Mouse (Mus musculus) 3134 (cell line): Measurements from ENCODE around the gene Bean1.

Experiments
- DNase-seq: peaks from one replicate; pipeline ENCODE4 v3.0.0-alpha.2; 2011; ENCODE audit warnings: low spot score; ENCODE audit not compliant: insufficient read length; ENCODE audit errors: extremely low read depth

Bean1 gene

DNA sequence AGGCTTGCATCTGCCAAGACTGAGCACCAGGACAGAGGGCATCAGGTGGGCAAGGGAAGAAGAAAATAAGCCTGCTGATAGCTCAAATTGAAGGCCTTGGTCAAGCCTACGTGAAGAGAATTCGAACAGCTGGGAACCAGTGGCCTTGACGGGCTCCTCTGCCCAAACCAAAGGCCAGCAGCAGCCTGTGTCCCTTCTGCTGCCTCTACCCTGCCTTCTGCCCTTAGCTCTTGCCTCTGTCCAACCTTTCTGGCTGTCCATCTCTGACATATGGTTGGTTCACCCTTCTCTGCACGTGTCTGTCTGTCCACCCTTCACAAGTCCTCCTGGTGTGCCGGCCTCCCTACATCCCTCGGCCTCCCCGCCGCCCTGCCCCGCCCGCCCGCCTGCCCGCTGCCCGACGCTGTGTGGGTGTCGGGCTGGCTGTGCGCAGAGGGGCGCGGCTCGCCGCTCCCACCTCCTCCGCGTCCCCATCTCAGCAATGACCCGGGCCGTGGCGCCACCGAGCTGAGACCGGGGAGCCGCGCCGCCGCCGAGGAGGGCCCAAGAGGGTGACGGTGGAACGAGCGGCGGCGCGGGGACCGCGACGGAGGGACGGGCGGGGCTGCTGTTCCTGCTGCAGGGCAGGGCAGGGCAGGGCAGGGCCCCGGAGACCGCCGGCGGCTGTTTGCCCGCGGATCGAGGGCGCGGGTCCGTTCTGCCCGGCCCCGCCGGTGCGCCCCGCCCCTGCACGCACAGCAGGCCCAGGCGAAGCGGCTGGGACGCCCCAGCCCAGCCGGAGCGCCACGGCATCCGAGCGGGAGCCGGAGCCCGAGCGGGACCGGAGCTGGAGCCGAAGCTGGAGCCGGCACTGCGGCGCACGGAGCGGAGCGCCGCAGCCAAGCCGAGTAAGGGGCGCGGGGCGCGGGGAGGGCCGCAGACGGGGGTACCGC lies at the start of gene Bean1:
Gene Bean1, plus strand, starts transcription at position 325 of the 932 bp plus-strand sequence.
- no peak for DNase-seq

DNA sequence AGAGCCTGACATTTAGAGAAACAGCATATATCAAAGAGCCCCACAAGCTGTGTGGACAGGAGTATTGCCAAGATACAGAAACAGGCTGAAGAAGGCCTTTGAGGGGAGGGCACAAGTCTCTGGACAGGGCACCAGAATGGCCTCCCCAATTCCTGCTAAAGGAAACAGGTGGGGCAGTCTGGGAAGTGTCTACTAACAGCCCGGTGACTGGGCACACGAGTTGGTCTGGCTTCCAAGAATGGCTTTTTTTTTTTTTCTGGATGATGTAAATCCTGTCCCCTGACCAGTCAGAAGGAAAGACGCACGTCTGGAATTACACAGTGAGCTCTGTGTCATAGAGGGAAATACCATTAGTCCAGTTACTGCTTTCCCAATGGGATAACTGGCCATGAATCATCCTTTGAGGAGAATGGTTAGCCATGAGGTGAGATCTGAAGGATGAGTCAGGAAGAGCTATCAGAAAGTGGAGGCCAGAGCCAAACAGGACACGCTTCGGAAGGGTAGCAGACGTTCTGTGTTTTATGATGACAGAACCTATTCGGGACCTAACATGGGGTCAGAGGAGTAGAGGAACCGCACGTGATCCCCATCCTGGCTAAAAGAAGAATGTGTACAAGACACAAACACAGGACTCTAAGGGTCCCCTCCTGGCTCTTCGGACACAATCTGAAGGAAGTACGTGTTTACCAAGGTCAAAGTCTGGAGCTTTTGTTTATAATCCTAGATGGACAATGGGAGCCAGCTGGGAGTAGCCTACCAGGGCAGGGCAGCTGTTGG lies 48.4 kb upstream of the Bean1 start:
- DNase-seq: no peak

DNA sequence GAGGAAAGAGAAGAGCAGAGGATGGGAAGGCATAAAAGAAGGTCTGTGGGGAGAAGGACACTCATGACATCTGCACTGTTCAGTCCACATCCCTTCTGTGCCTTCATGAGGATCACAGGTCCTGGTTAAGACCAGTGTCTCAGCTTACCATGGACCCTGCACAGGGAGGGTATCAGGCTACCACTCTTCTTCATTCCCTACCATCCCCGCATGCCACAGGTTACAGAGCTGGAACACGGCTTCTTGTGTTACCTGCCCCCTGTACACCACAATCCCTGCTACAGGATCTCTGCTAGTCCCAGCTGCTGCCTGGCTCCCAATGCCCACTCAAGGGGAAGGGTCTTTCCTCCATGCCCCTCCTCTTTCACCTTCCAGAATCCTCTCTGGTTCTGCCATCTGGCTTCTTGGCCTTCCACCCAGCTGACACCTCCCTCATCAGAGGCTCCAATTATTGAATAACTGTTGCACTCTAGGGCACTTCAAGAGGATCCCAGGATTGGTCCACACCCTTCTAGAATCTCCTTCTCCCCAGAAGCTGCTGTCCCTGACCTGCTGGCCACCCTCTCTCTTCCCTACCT lies 47.1 kb upstream of the Bean1 start:
- no peak for DNase-seq

DNA sequence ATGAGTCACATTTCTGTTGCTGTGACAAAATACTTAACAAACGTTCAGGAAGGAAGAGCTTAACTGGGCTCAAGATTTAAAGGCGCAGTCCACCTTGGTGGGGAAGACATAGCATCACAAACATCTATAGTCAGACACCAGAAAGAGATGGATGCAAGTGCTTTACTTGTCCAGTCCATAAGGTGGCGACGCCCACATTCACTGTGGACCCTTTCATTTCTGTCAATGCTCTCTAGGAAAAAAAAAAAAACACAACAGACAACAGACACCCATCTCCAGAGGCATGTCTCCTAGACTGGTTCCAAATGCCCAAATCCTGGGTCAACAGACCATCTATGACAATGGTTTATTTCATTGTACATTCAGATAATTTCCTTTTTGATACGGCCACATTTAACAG lies 45.7 kb upstream of the Bean1 start:
- DNase-seq: no peak

DNA sequence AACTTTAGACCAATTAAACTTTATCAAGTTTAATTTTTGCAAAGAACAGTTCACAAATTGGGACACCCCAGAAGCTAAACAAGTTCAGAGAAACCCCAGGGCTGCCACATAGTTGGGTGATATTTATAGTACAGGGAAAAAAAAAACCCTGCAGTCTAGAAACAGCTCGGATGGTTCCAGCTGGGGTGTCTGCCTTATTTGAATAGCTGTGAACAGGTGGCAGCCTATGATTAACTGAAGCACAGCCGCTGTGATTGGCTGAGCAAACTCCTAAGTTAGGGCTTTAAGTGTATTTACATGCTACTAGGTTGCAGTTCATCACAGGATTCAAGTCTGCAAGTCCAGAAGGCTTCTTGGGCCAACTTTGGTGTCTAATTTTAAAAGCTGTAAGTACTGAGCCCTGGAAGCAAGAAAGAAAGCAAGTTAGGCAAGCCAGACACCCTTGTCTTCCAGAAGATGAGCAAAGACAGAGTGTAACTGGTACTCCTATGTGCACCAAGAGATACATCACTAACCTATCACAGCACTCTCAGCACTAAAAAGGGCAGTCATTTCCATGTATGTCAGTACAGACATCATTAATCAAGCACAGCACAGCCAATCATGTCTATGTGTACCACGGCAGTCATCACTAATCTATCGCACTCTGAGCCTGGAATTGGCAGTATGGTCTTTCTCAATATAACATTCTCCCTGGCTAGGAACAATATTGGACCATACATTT lies 42.9 kb upstream of the Bean1 start:
- DNase-seq: no peak

DNA sequence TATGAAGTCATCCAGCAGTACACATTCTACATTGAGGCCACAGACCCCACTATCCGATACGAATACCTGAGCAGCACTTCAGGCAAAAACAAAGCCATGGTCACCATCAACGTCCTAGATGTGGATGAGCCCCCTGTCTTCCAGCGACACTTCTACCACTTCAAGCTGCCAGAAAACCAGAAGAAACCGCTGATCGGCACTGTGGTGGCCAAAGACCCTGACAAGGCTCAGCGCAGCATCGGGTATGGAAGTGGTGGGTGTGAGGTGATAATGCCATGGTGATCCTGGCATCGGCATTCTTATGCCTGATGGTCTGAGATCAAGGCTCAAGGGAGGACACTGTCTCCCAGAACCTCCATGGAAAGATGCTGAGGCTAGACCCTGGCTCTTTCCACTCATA lies 39.3 kb upstream of the Bean1 start:
- DNase-seq: no peak

DNA sequence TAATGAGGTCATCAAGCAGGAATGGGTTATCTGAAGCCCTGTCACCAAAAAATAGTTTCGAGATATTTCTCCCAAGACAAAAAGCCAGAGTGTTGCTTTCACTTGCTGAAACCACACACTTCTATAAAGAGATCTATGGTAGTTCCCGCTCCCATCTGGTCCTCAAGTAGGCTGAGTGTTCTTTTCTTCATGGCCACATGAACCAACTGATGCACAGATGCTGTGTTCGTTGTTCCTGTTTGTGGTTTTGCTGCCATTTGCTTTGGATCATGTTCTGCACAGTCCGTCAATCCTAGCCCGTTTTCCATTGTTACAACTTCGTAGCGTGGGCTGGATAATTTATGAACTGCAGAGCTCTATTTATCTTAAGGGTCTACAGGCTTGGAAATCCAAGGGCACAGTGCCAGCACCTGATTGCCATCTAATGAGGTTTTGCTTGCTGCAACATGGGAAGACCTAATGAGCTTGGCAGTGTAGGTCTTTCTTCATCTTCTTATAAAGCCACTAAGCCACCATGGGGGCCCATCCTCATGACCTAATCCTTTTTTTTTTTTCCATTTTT lies 38.7 kb upstream of the Bean1 start:
- DNase-seq: no peak

DNA sequence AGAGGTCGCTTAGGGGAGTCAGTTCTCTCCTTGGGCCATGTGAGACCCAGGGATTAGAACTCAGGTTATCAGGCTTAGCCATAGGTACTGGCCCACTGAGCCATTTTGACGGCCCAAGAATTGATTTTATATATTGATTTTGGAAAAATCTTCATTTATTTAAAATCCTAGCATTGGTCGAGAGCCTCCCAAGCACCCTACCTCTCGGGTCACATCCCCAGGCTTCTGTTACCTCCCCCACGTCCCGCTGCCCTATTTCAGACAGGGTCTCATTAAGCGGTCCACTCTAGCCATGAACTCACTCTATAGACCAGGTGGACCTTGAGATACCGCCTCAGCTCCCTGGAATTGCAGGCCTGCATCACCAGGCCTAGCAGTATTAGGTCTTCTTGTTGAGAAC lies 35.7 kb upstream of the Bean1 start:
- no peak for DNase-seq

DNA sequence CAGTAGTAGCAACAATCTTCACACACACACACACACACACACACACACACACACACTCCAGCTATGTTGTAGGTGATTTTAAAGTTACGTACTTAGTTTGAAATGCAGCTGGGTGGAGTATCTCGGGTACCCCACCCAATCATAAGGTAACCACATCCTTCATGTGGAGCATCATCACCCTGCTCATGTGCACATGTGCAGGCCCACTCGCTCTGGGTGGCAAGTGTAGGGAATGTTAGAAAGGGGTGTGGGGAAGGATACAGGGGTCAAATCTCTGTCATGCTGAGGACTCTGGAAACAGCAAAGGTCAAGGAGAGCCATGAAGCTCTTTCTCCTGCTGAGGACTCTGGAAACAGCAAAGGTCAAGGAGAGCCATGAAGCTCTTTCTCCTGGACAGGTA lies 34.0 kb upstream of the Bean1 start:
- DNase-seq: no peak

DNA sequence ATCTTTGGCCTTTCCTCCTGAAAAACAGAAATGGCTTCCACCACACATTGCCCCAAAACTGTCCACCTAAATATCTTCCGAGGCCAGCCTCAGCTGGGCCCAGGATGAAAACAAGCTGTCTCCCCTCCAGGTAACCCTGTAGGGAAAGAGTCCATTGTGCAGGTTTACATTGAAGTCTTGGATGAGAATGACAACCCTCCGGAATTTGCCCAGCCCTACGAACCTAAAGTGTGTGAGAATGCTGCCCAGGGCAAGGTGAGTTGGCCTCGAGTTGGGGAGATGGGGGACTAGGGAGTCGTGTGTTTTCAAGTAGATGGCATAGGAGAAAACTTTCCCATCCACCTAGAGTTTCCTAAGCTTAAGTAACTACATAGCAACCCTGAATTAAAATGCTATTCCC lies 32.6 kb upstream of the Bean1 start:
- no peak for DNase-seq

DNA sequence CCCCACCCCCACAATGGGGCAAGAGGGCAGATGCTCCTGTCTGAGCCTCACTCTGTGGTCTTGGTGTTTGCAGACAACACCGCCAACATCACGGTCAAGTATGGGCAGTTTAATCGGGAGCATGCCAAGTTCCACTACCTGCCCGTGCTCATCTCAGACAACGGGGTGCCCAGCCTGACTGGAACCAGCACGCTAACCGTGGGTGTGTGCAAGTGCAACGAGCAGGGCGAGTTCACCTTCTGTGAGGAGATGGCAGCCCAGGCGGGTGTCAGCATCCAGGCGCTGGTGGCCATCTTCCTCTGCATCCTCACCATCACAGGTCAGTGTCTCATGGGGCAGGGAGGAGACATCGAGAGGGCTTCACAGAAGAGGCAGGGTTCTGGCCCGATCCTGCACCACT lies 29.6 kb upstream of the Bean1 start:
- DNase-seq: no peak

DNA sequence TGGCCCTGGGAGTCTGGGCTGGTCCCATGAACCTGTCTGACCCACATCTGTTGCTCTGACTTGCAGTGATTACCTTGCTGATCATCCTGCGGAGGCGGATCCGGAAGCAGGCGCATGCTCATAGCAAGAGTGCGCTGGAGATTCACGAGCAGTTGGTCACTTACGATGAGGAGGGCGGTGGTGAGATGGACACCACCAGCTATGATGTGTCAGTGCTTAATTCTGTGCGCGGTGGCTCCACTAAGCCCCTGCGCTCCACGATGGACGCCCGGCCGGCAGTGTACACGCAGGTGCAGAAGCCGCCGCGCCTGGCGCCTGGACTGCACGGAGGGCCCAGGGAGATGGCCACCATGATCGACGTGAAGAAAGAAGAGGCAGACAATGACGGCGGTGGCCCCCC lies 27.8 kb upstream of the Bean1 start:
- DNase-seq: no peak

DNA sequence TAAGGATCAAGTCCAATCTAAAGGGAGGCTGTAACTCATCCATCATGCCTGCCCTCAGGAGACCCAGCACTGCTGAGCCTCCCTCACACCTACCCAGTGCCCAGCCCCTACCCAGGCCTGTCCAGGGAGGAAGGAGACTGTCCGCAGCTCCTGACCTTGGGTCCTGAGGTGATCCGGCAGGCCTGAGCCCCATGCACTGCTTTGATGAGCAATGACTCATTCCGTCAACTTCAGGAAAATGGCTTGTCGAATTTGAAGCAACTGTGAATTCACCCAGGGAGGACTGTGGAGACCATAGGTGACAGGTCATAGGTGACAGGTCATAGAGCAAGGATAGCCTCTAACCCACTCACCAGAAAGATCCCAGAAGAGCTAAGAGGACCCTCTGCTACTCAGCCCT lies 26.9 kb upstream of the Bean1 start:
- no peak for DNase-seq

DNA sequence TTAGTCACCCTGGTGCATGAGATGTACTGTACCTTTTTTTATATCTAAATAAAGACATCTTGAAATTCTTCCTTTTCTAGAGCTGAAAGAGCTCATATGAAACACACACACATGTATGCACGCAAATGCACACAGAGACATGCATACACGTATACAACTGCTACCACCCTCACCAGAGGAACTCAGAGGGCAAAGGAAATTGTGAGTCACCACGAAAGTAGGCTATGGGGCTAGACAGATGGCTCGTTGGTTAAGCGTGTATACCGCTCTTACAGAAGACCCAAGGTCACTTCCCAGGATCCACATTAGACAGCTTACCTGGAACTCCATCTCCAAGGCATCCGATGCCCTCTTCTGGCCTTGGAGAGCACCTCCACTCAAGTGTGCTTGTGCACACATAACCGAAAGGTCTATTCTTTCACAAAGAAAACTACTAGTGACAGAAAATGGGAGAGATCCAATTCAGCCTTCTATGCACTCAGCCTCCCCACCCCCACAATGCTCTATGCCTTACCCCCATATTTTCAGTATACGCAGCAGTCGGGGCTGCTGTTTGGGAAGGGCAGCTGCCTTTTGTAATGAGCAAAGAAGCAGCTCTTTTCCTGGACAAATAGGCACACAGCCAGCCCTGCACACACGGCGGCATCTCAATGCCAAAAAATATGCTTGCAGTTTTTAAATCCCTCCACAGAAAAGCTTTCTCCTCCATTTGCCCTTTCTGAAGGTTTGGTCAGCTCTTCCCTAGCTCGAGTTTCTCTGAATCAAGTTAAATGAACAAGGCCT lies 25.6 kb upstream of the Bean1 start:
- DNase-seq: no peak

DNA sequence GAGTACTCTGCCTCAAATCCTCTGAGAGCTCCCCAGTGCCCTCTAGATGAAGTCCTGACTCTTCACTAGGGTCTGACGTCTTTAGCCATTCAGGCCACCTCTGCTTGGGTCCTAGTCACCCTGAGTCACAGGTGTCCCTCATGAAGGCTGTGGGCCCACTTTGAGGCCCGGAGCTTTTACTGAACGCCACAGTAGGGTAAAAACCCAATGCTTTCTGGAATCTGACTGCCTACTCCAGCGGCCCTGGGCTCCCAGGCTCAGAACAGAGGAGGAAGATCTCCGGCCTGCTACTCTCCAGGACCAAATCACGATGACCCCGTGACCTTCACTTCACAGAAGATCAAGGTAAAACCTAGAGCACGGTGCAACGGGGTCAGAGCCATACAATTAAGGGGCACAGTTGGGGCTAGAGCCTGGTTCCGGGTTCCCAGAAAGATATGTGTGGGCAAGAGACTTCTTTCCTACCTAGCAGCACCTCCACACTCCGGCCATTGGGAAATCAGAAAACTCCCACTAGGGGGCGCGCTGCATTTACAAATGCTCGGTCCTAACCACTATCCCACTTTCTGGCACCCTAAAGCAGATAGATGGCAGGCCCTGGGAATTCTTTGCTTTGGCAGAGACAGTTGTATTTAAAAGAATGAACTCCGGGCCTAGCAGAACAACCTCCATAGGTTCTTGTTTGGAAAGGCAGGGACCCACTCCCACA lies 24.1 kb upstream of the Bean1 start:
- DNase-seq: no peak

DNA sequence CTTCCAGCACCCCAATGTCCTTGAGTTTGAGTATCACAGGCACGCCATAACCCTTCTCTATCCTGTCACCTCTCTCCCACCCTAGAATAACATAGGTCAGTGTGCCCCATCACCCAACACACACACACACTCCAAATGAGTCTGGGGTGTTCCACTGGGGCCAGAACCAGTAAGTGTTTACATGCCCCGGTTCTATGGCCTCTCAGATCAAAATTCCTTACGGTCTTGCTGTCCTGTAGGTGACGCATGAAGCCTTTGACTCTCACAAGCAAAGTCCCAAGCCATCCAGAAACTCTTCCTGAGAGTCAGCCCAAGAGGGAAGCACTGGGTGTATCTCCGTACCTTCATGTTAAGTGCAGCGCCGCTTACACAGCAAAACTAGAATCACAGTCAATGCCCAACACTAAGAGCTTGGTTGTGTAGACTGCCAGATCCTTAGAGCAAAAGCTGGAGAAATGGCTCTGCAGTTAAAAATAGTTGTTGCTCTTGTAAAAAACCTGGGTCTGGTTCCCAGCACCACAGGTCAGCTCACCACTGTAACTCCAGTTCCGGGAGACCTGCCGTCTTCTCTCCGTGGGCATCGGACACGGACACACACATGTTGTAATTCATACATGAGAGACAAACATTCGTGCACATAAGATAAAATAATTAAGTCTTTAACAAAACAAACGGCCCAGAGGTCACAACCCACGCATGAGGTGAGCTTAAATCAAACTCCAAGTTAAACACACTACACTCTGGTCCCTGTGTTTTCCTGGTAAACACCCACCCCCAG lies 23.3 kb upstream of the Bean1 start:
- DNase-seq: no peak

DNA sequence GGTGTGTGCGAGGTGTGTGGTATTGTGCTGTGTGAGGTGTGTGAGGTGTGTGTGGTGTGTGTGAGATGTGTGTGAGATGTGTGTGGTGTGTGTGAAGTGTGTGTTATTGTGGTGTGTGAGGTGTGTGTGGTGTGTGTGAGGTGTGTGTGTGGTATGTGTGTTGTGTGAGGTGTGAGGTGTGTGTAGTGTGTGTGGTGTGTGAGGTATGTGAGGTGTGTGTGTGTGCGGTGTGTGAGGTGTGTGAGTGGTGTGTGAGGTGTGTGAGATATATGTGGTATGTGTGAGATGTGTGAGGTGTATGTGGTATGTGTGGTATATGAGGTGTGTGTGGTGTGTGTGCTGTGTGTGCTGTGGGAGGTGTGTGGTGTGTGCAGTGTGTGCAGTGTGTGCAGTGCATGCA lies 22.3 kb upstream of the Bean1 start:
- DNase-seq: no peak

DNA sequence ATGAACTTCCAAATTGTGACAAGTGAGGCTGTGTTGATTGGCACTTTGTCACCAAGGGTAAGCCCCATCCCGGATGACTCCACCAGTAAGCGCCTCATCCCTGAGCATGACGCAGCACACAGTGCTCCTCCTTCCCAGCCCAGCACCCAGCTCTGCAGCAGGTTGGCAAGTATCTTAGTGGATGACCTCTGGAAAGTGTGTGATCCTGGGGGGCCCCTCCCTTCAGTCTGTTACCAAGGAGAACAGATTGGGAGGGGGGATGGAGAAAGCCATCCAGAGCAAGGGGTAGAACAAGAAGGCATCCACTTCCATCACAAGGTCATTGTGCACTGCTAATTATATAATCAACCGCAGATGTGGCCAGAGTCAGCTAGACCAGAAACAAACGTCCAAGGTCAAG lies 9.5 kb upstream of the Bean1 start:
- no peak for DNase-seq

DNA sequence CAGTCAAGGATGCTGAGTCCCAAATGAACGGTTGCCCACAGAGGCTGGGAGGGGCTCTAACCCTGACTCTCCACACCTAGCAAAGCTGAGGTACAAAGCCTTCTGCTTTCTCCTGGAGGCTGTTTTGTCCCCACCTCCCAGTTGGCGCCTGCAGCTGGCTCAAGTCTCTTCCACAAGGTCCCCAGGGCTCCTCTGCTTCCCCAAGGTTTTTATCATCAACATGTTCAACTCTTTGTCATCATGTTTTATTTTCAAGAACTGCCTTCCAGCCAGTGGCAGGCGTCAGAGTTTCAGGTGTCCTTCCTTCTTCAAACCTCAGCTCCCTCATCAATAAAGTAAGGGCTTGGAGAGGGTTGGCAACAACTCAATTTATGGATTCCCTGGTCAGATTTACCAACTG lies 781 bp upstream of the Bean1 start:
- DNase-seq: no peak
